Mouse (Mus musculus) lung, adult 2 months (tissue): Measurements from ENCODE around the gene Olfr1260.

Experiments used
- CTCF ChIP-seq: fragments of 200-500 bp; IDR thresholded peaks from 2 replicates; pipeline ENCODE4 v1.5.1; 2011; ENCODE audit warnings: mild to moderate bottlenecking, low read length, control low read depth; ENCODE audit not compliant: insufficient read depth
- POLR2A ChIP-seq: fragments of 200-500 bp; IDR thresholded peaks from 2 replicates; pipeline ENCODE4 v1.6.1; 2011; ENCODE audit warnings: low read depth, mild to moderate bottlenecking, control low read depth, low read length, borderline replicate concordance; ENCODE audit errors: extremely low read depth

DNA sequence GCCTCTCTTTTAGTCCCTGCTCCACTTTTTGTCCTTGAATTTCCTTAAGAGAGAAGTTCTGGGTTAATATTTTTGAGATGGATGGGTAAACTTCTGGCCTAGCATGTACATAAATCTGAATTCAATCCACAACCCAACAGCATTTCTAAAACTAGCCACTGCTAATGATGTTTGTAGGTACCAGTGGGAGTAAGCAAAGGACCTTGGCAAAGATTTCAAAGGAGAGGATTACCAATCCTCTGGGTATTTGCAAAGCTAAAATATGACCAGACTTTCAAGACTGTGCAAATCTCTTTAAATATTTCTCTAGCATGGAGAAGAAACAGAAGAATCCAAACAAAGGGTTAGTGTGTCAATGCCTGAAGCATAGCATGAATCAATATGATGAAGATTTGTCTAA, 25.7 kb downstream of the Olfr1260 start, which contains the start of gene Olfr1262:
- no peak for TF ChIP-seq POLR2A
- no peak for TF ChIP-seq CTCF
